Mouse (Mus musculus) cerebellum, adult 2 months (tissue): ENCODE results near the gene Eif4e1b. TPM values are rescaled to one million over a fixed set of nuclear protein-coding genes. Genes with fewer than 3 reads are reported as not detected.

Experiments used
- DNase-seq, 2 experiments: peaks; one replicate each; pipeline ENCODE4 v3.0.0; 2021
- H3K27ac ChIP-seq: fragments of 200-500 bp; 2 replicates; pipeline ENCODE4 v1.5.1; 2012; ENCODE audit warnings: low read length, control low read depth, inconsistent platforms; ENCODE audit not compliant: insufficient read depth
- H3K27me3 ChIP-seq: fragments of 200-500 bp; 2 replicates; pipeline ENCODE4 v1.6.1; 2012; ENCODE audit warnings: inconsistent platforms, mild to moderate bottlenecking, low read length, moderate library complexity; ENCODE audit not compliant: control insufficient read depth, insufficient read depth
- H3K4me1 ChIP-seq: fragments of 200-500 bp; 2 replicates; pipeline ENCODE4 v1.6.1; 2011; ENCODE audit warnings: low read length; ENCODE audit not compliant: control insufficient read depth, insufficient read depth
- H3K4me3 ChIP-seq: fragments of 200-500 bp; replicated peaks from 2 replicates; pipeline ENCODE3; 2011; ENCODE audit warnings: mild to moderate bottlenecking, low read depth, low read length, control low read depth; ENCODE audit not compliant: insufficient read depth
- CTCF ChIP-seq: fragments of 200-500 bp; IDR thresholded peaks from 2 replicates; pipeline ENCODE4 v1.5.1; 2011; ENCODE audit warnings: low read depth, mild to moderate bottlenecking, control low read depth, low read length, moderate library complexity, borderline replicate concordance; ENCODE audit not compliant: insufficient read depth
- POLR2A ChIP-seq: fragments of 200-500 bp; IDR thresholded peaks from 2 replicates; pipeline ENCODE4 v1.6.1; 2011; ENCODE audit warnings: low read length, control low read depth, borderline replicate concordance; ENCODE audit not compliant: insufficient read depth
- WGBS: fragments of 180-500 bp; shearing (Covaris S2); methylation state at CpG from one replicate; pipeline ENCODE4 v1.1.7; 2018; 5-methylcytosine and 5-hydroxymethylcytosine counted together
- polyA plus RNA-seq: library from polyadenylated mRNA; depleted of rRNA; stranded (reverse); fragments of >200 nt; gene quantifications from 2 replicates; pipeline ENCODE4 v1.2.3, GENCODE M21; 2012

Gene Eif4e1b
- polyA plus RNA-seq, 1 experiment: not detected

GRCm38 (mm10) chr13:54788740-54789560 lies 5.2 kb downstream of the Eif4e1b start, which contains the start of gene Tspan17:
Tspan17 (plus strand) TSS chr13:54789377.
- Histone ChIP-seq H3K27me3 (no peaks in the 10 kb centered on the region), H3K4me3 (peak within 1 kb of the TSS; percentile 88)
- 2% methylated on average over 48 of the region's 49 CpGs for WGBS

GRCm38 (mm10) chr13:54789561-54790397 lies 6.0 kb downstream of the Eif4e1b start:
- TF ChIP-seq CTCF: no peak
- peak; percentile 41; the same call in 1 of the 2 replicates for TF ChIP-seq POLR2A
- 1% methylated on average over 38 of the region's 38 CpGs for WGBS
- peak overlapping the region; percentile 92 for H3K27ac ChIP-seq
- H3K4me3 ChIP-seq: peak overlapping the region; percentile 88
- DNase-seq: peak; percentile 83 to 86
- no peaks in the 10 kb centered on the region for H3K27me3 ChIP-seq
- H3K4me1 ChIP-seq: peaks cover 8% of the 10 kb centered on the region

More at GRCm38 (mm10) chr13:54788740-54789560, 5.2 kb downstream of the Eif4e1b start, which contains the start of gene Tspan17:
- H3K27ac ChIP-seq: peak within 1 kb of the TSS; percentile 92
- peaks cover 5% of the 10 kb centered on the region for H3K4me1 ChIP-seq
- TF ChIP-seq CTCF (no peak), POLR2A (peak; percentile 41; the same call in 1 of the 2 replicates)
- DNase-seq: peak; percentile 97 to 98

- H3K4me3 ChIP-seq: no peak overlapping the region
- peaks cover 8% of the 10 kb centered on the region for H3K4me1 ChIP-seq
- TF ChIP-seq POLR2A (no peak), CTCF (peak; percentile 51; the same call in 1 of the 2 replicates)
- 50% methylated on average over 21 of the region's 21 CpGs for WGBS
- H3K27me3 ChIP-seq: no peaks in the 10 kb centered on the region
- H3K27ac ChIP-seq: no peak overlapping the region
- DNase-seq: no peak
Observed at GRCm38 (mm10) chr13:54792259-54793230, 8.7 kb downstream of the Eif4e1b start.

GRCm38 (mm10) chr13:54794002-54794577 lies 10.3 kb downstream of the Eif4e1b start:
- WGBS: 53% methylated on average over 16 of the region's 16 CpGs
- Histone ChIP-seq H3K27me3 (no peaks in the 10 kb centered on the region), H3K27ac (no peak overlapping the region), H3K4me3 (no peak overlapping the region), H3K4me1 (peaks cover 8% of the 10 kb centered on the region)
- TF ChIP-seq CTCF: no peak
- no peak for TF ChIP-seq POLR2A
- DNase-seq: no peak

- Histone ChIP-seq H3K4me1 (peaks cover 8% of the 10 kb centered on the region), H3K27ac (no peak overlapping the region), H3K4me3 (no peak overlapping the region), H3K27me3 (no peaks in the 10 kb centered on the region)
- WGBS: 67% methylated on average over 5 of the region's 5 CpGs
- TF ChIP-seq CTCF: no peak
- TF ChIP-seq POLR2A: no peak
- DNase-seq: no peak
Observed at GRCm38 (mm10) chr13:54794843-54795242, 11.0 kb downstream of the Eif4e1b start.

- peak; percentile 65 to 66 for DNase-seq
- 45% methylated on average over 4 of the region's 4 CpGs for WGBS
- H3K27ac ChIP-seq: no peak overlapping the region
- H3K27me3 ChIP-seq: no peaks in the 10 kb centered on the region
- no peak overlapping the region for H3K4me3 ChIP-seq
- TF ChIP-seq CTCF (peak; percentile 93), POLR2A (no peak)
- peaks cover 3% of the 10 kb centered on the region; the same call in 1 of the 2 replicates for H3K4me1 ChIP-seq
Observed at GRCm38 (mm10) chr13:54797356-54797755, 13.6 kb downstream of the Eif4e1b start.
